Mouse (Mus musculus) C3H10T1/2 (cell line): ENCODE measurements around the gene Ccdc154. TPM values are rescaled to one million over a fixed set of nuclear protein-coding genes. Genes with fewer than 3 reads are reported as not detected.

ENCODE experiments used
- polyA plus RNA-seq, 2 experiments: library from polyadenylated mRNA; unstranded; fragments of >200 nt; fragmentation: generic; extraction: Trizol; gene quantifications; one replicate each; pipeline ENCODE4 v1.2.1; 2012; ENCODE audit warnings: missing spikeins in 2 of 2

Ccdc154 gene
- not detected for polyA plus RNA-seq

DNA sequence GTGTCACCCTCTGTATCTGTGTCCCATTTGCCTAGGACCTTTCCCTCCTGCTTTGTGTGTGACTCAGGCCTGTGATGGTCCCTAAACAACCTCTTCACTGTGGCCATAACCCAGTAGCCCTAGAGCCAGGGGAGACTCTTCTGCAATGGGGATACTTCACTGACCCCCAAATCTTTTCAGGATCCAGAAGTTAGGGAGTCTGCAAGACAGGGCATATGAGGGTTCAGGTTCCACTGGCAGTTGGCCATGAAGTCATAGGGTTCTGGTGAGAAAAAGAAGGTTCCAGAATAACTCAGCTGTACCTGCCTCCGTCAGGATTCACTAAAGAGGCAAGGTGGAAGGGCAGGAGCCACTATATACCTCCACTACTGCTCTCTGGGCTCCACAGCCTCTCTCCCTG lies at the start of gene Ccdc154:
TSS of gene Ccdc154 (plus strand) at position 301 of the 400 bp plus-strand sequence.

DNA sequence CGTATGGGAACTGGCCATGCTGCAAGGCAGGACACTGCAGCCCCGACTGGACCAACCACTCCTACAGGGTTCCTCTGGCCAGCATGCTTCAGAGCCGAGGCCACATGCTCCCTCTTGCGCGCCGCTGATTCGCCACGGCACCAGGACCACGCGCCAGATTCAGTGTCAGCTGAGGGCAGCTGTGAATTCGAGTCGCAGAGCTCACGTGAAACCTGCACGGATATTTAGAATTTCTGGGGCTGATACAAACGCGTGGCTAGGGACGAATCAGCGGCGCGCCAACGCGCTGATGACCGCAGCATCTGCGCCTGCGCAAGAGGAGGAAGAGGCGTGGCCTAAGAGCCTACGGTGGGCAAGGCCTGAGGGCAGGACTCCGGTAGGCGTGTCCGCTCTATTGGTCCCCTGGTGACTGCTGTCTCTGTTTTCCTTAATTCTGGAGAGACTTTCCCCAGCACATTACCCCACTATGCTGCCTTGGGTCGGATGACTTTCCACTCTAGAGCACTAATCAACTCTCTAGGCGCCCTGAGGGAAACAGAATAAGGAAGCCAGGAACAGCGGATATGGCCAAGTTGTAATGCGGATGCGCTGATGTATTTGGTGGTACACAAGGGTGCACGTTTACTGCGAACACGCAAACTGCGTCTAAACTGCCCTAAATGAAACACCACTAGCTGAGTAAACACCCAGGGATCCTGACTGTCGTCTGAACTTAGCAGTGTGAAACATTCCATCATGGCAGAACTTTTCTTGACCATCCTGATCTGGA lies 46.4 kb upstream of the Ccdc154 start, which contains the start of gene Telo2:
TSS of gene Telo2 (minus strand) at position 304 of the 769 bp plus-strand sequence.

GRCm38 (mm10) chr17:25120406-25120805 lies 41.9 kb upstream of the Ccdc154 start, which contains the start of gene Ptx4:
TSS of gene Ptx4 (plus strand) at chr17:25120760.

DNA sequence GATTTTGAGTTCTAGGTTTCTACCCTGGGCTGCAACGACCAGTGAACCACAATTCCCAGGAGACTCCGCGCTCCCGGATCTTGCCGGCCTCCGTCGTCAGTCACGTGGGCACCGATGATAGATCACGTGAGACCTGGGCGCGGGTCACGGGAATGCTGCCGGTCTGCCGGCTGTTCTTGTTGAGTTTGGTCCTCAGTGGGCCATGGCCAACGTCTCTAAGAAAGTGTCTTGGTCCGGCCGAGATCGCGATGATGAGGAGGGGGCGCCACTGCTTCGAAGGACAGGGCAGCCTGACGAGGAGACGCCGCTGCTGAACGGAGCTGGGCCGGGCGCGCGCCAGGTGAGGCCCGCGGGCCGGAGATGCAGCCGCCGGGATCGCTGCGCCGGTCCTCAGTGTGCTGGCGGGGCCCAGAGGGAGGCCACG lies 29.0 kb upstream of the Ccdc154 start, which contains the start of gene Clcn7:
TSS of gene Clcn7 (plus strand) at position 117 of the 424 bp plus-strand sequence.

GRCm38 (mm10) chr17:25175411-25175810 lies 13.2 kb downstream of the Ccdc154 start, which contains the start of gene Gm38655:
TSS of gene Gm38655 (minus strand) at chr17:25175471.

DNA sequence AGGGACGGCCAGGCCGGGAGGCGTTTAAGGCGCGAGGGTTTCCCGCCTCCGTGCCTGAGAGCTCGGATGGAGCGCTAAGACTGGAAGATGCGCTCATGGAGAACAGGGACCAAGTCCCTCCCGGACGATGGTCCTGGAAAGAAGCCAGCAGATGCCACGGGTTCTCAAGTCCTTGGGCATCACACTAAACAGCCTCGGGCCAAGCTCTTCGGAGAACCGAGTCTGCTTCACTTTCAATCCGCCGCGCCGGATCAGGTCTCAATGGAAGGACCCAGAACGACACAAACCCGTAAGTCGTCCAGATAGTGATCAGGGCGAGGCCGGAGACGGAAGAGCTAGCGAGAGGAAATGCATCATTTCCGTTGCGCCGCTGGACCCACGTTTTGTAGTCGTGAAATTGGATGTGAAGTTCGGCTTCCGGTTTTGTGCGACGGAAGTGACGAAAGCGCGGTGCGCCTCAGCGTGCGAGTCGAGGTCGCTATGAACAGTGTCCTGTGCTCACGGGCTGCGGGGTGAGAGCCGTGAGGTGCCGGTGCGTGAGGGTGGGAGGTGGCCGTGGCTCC lies 21.9 kb downstream of the Ccdc154 start, which contains the start of gene BC003965:
TSS of gene BC003965 (plus strand) at position 426 of the 563 bp plus-strand sequence.

DNA sequence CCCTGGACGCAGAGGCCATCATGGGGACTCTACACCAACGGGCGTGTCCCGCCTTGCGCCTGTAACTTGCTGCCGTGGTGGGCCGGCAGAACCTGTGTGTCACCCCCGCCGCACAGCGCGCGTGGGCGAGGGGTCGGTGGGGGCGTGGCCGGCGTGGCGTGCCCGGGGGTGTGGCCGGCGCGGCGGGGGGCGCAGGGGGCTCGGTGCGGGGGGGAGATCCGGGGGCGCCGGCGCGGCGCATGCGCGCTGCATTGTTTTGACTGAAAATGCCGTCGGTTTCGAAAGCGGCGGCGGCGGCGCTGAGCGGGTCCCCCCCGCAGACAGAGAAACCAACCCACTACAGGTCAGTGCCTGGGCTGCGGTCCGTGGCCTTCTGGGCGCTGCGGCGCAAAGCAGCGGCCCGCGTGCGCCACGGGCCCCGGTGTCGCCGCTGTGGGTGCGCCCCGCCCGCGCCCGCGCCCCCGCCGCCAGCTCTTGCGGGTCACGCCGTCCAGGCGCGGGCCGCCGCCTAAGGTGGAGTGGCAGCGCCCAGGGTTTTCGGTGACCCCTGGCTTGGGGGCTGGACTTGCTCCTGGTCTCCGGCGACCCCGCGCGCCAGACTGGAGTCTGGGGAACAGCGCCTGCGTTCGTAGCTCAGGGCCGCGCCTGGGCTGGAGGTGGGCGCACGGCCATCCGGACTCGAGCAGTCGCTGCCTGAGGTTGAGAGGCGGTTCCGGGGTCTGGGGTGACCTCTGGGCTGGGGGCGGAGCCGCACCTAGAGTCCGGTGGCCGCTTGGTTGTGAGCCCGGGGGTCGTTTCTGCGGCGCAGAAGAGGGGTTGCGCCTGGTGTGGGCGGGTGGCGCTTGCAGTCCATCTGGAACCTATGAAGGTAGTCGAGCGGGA lies 26.1 kb downstream of the Ccdc154 start, which contains the start of gene Unkl:
TSS of gene Unkl (plus strand) at position 248 of the 882 bp plus-strand sequence.

Other genes with a start within 250 kb of the Ccdc154 start
- gene Mapk8ip3, start 225.5 kb upstream of the Ccdc154 start, polyA plus RNA-seq, result 10 to 100 TPM in 1 of 2 experiments, 1 to 10 TPM in 1; 3.9 to 54.1 TPM
- 10 to 100 TPM; 19.4 to 33.6 TPM for gene Jpt2, start 201.8 kb upstream of the Ccdc154 start, polyA plus RNA-seq
- 1 to 10 TPM in 1 of 2 experiments, under 1 TPM in 1; 0.59 to 5.7 TPM for gene Cramp1l, start 146.7 kb upstream of the Ccdc154 start, polyA plus RNA-seq
- gene Ift140, start 146.4 kb upstream of the Ccdc154 start, polyA plus RNA-seq, result 10 to 100 TPM in 1 of 2 experiments, 1 to 10 TPM in 1; 6.5 to 21.9 TPM
- gene Tmem204, start 78.9 kb upstream of the Ccdc154 start, polyA plus RNA-seq, result under 1 TPM; 0.61 to 0.90 TPM
- gene Telo2, start 46.5 kb upstream of the Ccdc154 start, polyA plus RNA-seq, result 10 to 100 TPM; 20.3 to 26.2 TPM
- gene Ptx4, start 41.7 kb upstream of the Ccdc154 start, polyA plus RNA-seq, result not detected
- gene Clcn7, start 29.1 kb upstream of the Ccdc154 start, polyA plus RNA-seq, result 10 to 100 TPM in 1 of 2 experiments, 1 to 10 TPM in 1; 8.8 to 22.3 TPM
- not detected for gene Gm38655, start 13.0 kb downstream of the Ccdc154 start, polyA plus RNA-seq
- 10 to 100 TPM in 1 of 2 experiments, 1 to 10 TPM in 1; 4.9 to 10.7 TPM for gene BC003965, start 22.1 kb downstream of the Ccdc154 start, polyA plus RNA-seq
- gene Unkl, start 25.9 kb downstream of the Ccdc154 start, polyA plus RNA-seq, result 1 to 10 TPM in 1 of 2 experiments, under 1 TPM in 1; 0.15 to 3.8 TPM
- 10 to 100 TPM; 15.9 to 49.7 TPM for gene Gnptg, start 77.7 kb downstream of the Ccdc154 start, polyA plus RNA-seq
- gene Tsr3, start 77.7 kb downstream of the Ccdc154 start, polyA plus RNA-seq, result 10 to 100 TPM; 44.0 to 58.5 TPM
- gene Baiap3, start 93.9 kb downstream of the Ccdc154 start, polyA plus RNA-seq, result under 1 TPM; 0.05 to 0.11 TPM
- 100 to 1,000 TPM; 272 to 366 TPM for gene Ube2i, start 112.2 kb downstream of the Ccdc154 start, polyA plus RNA-seq
- not detected for gene Prss34, start 135.9 kb downstream of the Ccdc154 start, polyA plus RNA-seq
- not detected for gene Prss28, start 146.2 kb downstream of the Ccdc154 start, polyA plus RNA-seq
- not detected for gene Prss29, start 156.2 kb downstream of the Ccdc154 start, polyA plus RNA-seq
- not detected for gene Tpsab1, start 183.1 kb downstream of the Ccdc154 start, polyA plus RNA-seq
- not detected for gene Tpsb2, start 203.8 kb downstream of the Ccdc154 start, polyA plus RNA-seq
- not detected for gene Tpsg1, start 206.8 kb downstream of the Ccdc154 start, polyA plus RNA-seq